Mouse (Mus musculus) heart, postnatal 0 days (tissue): ENCODE data around the gene Zfr2.

Experiments used
- CTCF ChIP-seq: IDR thresholded peaks from 2 replicates; pipeline ENCODE4 v1.5.1; 2016; ENCODE audit warnings: antibody characterized with exemption, control low read depth, low read depth
- EP300 ChIP-seq: IDR thresholded peaks from 2 replicates; pipeline ENCODE4 v1.6.1; 2016; ENCODE audit warnings: antibody characterized with exemption, low read depth

DNA sequence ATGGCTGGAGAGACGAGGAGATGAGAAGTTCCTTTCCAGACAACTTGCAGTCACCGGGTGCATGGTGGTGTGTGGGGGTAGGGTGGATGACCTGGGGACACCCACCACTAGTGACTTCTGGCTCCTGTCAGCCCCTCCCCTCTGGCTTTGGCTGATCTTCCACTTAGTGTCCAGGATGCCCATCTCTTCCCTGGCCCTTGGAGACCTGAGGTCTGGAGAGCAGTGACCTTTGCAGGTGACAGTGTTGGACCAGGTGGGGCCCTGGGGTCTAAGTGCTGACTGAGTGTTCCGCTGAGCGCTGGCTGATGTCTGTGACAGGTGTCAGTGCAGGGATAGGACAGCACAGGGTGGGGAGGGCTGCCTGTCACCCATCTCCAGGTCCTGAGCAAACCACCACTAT is 37.7 kb upstream of the Zfr2 start:
- TF ChIP-seq CTCF (no peak), EP300 (no peak)
